Mouse (Mus musculus) embryonic stem cell, embryonic (primary cell): ENCODE measurements around the gene Rassf4.

Source experiments
- CTCF ChIA-PET, 4 experiments: fragments of 300-600 bp in 2 of 4; fragments of 350-600 bp in 2 of 4; sonication (Branson Sonifier 250); formaldehyde crosslinking; loops; one replicate each; lab custom pipeline; 2022; ENCODE audit warnings: inconsistent platforms in 2 of 4; lab: Charles Lee
- POLR2A ChIA-PET, 4 experiments: fragments of 300-600 bp in 2 of 4; fragments of 350-600 bp in 2 of 4; sonication (Branson Sonifier 250); formaldehyde crosslinking; loops; one replicate each; lab custom pipeline; 2022; ENCODE audit warnings: antibody characterized with exemption in 4 of 4, inconsistent platforms in 1 of 4; lab: Charles Lee

The Rassf4 gene

DNA sequence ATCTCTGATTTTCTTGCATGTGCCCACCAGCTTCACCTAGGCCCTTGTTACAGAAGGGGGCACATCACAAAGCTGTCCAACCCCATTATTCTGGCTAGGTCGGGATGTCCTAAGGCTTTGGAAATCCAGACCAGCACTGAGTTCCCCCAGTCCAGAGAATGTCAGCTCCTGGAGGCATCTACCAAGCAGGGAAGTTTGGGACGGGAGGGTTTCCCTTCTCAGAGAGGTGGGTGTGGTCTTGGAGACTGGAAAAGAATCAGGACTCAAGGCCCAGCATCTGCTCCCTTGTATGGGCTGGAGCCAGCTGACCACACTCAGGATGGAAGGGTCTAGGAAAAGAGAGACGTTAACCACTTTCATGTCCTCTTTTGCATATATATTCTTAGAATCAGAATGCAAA lies 20.6 kb downstream of the Rassf4 start:
- POLR2A ChIA-PET = no interaction called here
- CTCF ChIA-PET = interaction anchor here in 1 of 4 experiments (2.2 kb wide), 1 partner anchor 22 kb away, joined by 7 read pairs; no protein-coding TSS in a partner anchor

DNA sequence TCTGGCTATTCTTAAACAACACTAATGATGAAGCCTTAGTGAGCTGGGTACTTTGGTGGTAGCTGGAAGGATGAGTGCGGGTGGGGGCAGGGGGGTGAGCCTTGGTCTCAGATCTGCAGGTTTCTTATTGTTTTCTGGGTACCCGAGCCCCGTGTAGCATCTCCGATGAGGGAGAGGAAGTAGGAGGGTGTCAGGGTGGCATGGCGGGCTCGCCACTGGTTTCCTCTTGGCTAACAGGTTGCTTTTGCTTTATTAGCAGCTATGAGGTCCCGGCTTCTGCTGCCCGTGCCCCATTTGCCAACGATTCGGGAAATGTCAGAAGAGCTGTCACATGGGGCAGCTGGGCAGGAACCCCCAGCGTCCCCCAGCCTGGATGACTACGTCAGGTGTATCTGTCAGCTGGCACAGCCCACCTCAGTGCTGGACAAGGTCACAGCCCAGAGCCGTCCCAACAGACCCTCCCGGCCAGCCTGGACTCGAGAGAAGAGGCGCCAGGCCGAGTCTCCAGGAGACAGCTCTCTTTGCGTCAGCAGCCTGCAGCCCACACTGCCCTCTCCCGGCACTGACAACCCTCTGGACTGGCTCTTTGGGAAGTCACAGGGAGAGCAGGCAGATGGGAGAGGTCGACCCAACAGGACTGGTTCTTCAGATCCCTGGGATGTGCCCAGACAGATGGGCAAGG lies 22.2 kb downstream of the Rassf4 start:
- ChIA-PET POLR2A (interaction anchor here in 2 of 4 experiments (1.0 to 2.5 kb wide), 5 partner anchors 9 to 40 kb away, joined by 3 to 8 read pairs (median 4); no protein-coding TSS in a partner anchor), CTCF (interaction anchor here (0.5 to 1.9 kb wide), 10 partner anchors 14 to 1729 kb away, joined by 3 to 9 read pairs (median 4); no protein-coding TSS in a partner anchor)

- CTCF ChIA-PET = interaction anchor here in 2 of 4 experiments (0.7 to 1.6 kb wide), 2 partner anchors 19 to 20 kb away, joined by 4 to 9 read pairs; no protein-coding TSS in a partner anchor
- POLR2A ChIA-PET = interaction anchor here in 2 of 4 experiments (1.0 to 2.5 kb wide), 5 partner anchors 10 to 22 kb away, joined by 3 to 12 read pairs (median 8); partner anchors contain the start of gene Zfp422 (in 1 of the 2)
Observed at GRCm38 (mm10) chr6:116650406-116650805, 23.3 kb downstream of the Rassf4 start, which contains the start of gene Depp1. Gene Depp1 (plus strand): TSS chr6:116650609.

- POLR2A ChIA-PET = interaction anchor here in 2 of 4 experiments (0.8 to 2.3 kb wide), 8 partner anchors 9 to 118 kb away, joined by 3 to 12 read pairs (median 4); partner anchors contain the start of gene Zfp422 (in 1 of the 2)
- CTCF ChIA-PET = no interaction called here
Observed at GRCm38 (mm10) chr6:116649811-116650210, 23.9 kb downstream of the Rassf4 start.

DNA sequence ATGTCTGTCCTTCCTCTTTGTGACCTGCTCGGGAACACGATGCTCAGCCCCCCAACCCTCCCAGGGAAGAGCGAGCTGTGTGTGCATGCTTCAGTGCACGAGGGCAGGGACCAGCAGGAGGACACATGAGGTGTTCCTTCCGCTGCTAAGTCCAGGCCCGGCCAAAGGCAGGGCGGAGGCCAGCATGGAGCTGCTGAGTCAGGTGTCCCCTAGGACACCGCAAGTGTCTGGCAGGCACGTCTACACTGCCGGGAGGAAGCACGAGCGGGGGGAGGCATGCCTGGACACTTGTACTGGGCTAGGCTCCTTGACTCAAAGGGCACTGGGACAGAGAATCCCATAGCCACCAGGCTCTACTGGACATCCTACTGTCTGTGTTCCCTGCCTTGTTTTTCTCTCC lies 26.0 kb downstream of the Rassf4 start:
- ChIA-PET POLR2A (interaction anchor here in 2 of 4 experiments (1.0 to 1.7 kb wide), 4 partner anchors 9 to 440 kb away, joined by 3 to 4 read pairs (median 4); partner anchors contain the start of genes Washc2 (in 1 of the 2) and Zfp422 (in 1 of the 2)), CTCF (interaction anchor here in 2 of 4 experiments (0.8 to 1.4 kb wide), 2 partner anchors 16 to 526 kb away, joined by 3 to 6 read pairs; no protein-coding TSS in a partner anchor)

DNA sequence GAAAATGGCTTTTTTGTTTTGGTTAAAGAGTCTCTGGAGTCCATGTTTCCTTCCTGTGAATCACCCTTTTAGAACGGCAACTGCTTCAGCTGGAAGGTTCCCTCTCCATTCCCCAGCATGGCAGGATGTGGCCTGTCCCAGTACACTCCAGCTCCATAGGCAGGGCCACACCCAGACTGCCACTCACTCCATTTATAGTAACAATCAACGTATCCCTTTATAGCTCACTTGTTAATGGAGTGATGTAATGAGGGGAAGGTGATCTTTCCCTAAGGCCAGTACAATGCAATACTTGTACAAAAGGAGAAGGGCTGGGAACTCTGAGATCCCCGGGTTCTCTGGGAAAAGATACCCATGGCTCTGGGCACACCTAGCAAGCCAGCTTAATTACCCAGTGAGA lies 29.4 kb downstream of the Rassf4 start:
- POLR2A ChIA-PET = interaction anchor here in 3 of 4 experiments (0.6 to 1.7 kb wide), 7 partner anchors 10 to 436 kb away, joined by 3 to 4 read pairs (median 3); partner anchors contain the start of gene Washc2 (in 1 of the 3)
- CTCF ChIA-PET = interaction anchor here in 3 of 4 experiments (0.6 to 4.6 kb wide), 4 partner anchors 10 to 306 kb away, joined by 3 to 16 read pairs (median 4); no protein-coding TSS in a partner anchor

- CTCF ChIA-PET = interaction anchor here in 3 of 4 experiments (0.6 to 4.7 kb wide), 5 partner anchors 11 to 305 kb away, joined by 3 to 25 read pairs (median 5); no protein-coding TSS in a partner anchor
- POLR2A ChIA-PET = interaction anchor here in 3 of 4 experiments (0.6 to 2.2 kb wide), 8 partner anchors 8 to 436 kb away, joined by 3 to 5 read pairs (median 4); partner anchors contain the start of gene Washc2 (in 1 of the 3)
Observed at GRCm38 (mm10) chr6:116643881-116644280, 29.9 kb downstream of the Rassf4 start.

DNA sequence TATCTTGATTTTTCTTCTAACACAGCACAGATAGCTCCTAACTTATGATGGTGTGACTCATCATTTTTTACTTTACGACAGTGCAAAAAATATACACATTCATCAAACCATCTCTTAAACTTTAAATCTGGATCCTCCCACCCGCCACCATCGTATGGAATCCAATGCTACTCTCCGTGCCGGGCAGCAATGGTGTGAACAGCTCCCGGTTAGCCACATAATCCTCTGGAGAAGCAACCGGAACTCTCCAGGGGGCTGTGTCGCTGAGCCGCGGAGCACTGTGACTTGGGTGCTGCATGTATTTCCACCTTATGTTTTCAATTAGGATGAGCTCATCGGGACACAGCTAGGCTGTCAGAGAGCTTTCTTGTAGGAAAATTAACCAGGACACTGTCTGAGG lies 30.8 kb downstream of the Rassf4 start:
- CTCF ChIA-PET = interaction anchor here in 3 of 4 experiments (1.1 to 4.7 kb wide), 4 partner anchors 11 to 125 kb away, joined by 3 to 25 read pairs (median 10); no protein-coding TSS in a partner anchor
- POLR2A ChIA-PET = interaction anchor here in 1 of 4 experiments (1.2 to 2.2 kb wide), 2 partner anchors 9 to 11 kb away, joined by 3 to 5 read pairs; no protein-coding TSS in a partner anchor

DNA sequence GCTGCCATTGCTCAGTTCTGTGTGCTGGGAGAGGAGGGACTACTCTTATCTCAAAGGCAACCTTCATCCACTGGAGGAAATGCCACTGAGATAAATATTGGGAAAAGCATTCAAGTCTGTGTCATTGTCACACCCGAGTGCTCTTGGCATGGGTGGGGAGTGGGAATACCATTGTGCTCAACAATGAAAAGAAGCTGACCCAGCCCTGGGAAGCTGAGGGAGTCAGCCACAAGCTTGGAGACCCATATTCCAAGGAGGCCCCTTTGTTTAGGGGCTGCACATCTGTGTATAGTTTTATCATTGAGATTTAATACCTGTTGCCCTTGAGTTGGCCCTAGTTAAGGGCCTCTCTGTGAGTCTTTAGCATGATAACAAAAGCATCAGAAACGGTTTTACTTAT lies 34.1 kb downstream of the Rassf4 start:
- ChIA-PET POLR2A (interaction anchor here in 2 of 4 experiments (1.0 to 2.5 kb wide), 6 partner anchors 9 to 28 kb away, joined by 3 to 12 read pairs (median 6); partner anchors contain the start of genes Depp1 (in 2 of the 2) and Zfp422 (in 2 of the 2)), CTCF (interaction anchor here in 1 of 4 experiments (4.7 kb wide), 1 partner anchor 9 kb away, joined by 25 read pairs; no protein-coding TSS in a partner anchor)

- CTCF ChIA-PET = interaction anchor here in 2 of 4 experiments (0.5 to 4.7 kb wide), 2 partner anchors 8 to 15 kb away, joined by 3 to 25 read pairs; no protein-coding TSS in a partner anchor
- POLR2A ChIA-PET = interaction anchor here in 1 of 4 experiments (1.1 kb wide), 1 partner anchor 9 kb away, joined by 4 read pairs; no protein-coding TSS in a partner anchor
Observed at GRCm38 (mm10) chr6:116638871-116639270, 34.9 kb downstream of the Rassf4 start.

DNA sequence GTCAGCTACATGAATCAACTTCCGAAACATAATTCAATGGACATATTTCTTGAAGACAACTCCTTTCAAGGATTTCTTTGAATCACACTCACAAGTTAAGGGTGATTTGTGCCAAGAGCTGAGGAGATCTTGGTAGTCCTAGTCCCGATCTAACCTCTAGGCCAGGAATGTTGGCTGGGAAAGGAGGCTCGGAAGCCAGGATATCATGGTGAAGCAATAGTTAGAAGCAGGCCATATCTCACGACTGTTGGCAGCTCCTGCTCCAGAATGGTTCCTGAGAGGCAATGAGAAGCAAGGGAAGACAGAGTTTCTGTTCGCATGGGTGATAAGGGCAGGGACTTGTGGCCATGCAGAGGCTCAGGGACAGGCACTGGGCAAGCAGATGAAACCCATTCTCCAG lies 36.3 kb downstream of the Rassf4 start:
- POLR2A ChIA-PET = interaction anchor here in 2 of 4 experiments (1.2 to 2.4 kb wide), 2 partner anchors 9 kb away, joined by 3 to 11 read pairs; partner anchors contain the start of gene Zfp422 (in 2 of the 2)
- CTCF ChIA-PET = interaction anchor here in 1 of 4 experiments (1.4 kb wide), 1 partner anchor 14 kb away, joined by 4 read pairs; no protein-coding TSS in a partner anchor

- CTCF ChIA-PET = interaction anchor here in 2 of 4 experiments (0.6 to 1.4 kb wide), 2 partner anchors 8 to 15 kb away, joined by 3 to 4 read pairs; partner anchors contain the start of gene Zfp422 (in 1 of the 2)
- POLR2A ChIA-PET = interaction anchor here in 2 of 4 experiments (1.2 to 2.4 kb wide), 3 partner anchors 8 to 9 kb away, joined by 3 to 11 read pairs (median 4); partner anchors contain the start of gene Zfp422 (in 2 of the 2)
Observed at GRCm38 (mm10) chr6:116636581-116637235, 37.0 kb downstream of the Rassf4 start.

DNA sequence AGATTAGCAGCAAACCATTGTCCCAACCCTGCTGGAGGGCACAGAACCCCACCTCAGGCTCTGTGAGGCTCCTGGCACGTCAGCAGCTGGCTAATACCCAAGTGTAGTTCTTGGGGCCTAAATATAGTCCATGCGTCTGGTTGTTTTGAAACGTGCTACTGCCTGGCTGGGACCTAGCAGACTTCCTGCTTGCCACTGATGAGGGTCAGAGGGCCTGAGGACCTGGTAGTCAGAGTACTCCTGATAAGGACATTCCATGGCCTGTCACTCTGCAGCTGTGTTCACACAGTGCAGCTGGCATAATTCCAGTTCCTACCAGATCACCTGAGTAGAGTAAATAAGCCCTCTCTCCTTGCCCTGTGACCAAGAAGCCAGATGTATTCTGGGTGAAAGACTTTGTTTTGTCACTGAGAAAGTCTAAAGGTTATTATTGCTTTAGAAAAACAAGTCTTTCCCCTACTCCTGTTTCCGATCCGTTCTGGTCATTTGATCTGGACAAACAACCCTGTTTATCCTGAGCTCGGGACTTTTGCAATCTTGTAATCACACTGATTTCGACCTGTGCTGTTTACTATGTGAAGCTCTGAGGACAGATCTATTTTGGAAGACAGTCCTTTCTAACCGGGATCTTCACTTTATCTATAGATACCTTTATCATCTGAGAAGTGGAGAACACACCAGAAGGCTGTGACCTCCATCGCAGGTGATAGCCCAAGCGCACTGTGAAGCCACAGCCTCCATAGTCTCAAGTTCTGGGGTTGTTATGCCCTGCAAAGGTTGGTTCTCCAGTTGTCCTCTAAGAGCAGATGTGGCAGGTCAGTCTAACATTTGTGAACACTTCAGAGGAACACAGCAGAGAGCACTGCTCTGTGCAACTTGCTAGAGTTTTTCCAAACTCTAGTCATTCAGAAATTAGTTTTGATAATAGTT lies 38.2 kb downstream of the Rassf4 start:
- POLR2A ChIA-PET = interaction anchor here in 1 of 4 experiments (1.5 kb wide), 1 partner anchor 10 kb away, joined by 4 read pairs; no protein-coding TSS in a partner anchor

GRCm38 (mm10) chr6:116633741-116634695 lies 39.7 kb downstream of the Rassf4 start:
- POLR2A ChIA-PET = interaction anchor here in 1 of 4 experiments (0.8 kb wide), 1 partner anchor 35 kb away, joined by 4 read pairs; no protein-coding TSS in a partner anchor
- CTCF ChIA-PET = no interaction called here

More for the DNA sequence above, 38.2 kb downstream of the Rassf4 start:
- CTCF ChIA-PET = no interaction called here

DNA sequence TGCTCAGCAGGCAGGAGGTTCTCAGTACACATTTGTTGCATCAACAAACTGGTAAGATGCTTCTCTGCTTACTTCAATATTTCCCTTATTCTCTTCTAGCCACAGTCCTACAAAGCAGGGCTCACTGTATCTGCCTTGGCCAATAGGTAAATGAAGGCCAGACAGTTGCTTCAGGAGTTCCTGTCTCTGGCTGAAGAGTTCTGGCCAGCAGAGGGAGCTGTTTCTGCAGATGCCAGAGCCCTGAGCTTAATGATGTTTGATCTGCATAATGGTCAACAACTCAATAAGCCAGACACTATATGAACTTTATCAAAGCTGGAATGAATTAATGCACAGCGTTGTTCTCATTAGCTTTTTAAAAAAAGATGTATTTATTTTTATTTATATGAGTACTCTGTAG lies 41.6 kb downstream of the Rassf4 start:
- ChIA-PET CTCF (interaction anchor here (0.6 to 3.3 kb wide), 32 partner anchors 9 to 747 kb away, joined by 3 to 25 read pairs (median 4); partner anchors contain the start of genes Depp1 (in 1 of the 4) and Tmem72 (in 1 of the 4)), POLR2A (interaction anchor here in 3 of 4 experiments (0.6 to 1.4 kb wide), 9 partner anchors 8 to 42 kb away, joined by 3 to 5 read pairs (median 3); partner anchors contain the start of gene Depp1 (in 2 of the 3))
